Mouse (Mus musculus): ENCODE measurements around the gene Mtfr2.

DNA sequence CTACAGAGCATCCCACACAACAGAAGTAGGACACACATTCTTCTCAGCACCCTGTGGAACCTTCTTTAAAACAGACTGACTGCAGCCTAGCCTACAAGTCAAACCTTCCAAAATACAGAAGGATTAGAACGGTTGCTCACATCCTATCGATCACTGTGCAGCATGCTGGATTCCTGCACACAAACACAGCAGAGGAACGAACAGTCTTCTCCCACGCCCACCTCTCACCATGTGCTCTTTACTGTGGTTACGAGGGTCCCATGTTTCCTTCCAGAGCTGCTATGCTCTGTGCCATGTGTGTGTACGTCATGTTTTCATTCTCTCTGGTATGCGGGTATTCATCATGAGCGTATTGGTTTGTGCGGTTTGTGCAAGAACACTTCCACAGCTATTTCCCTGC is 30.1 kb downstream of the Mtfr2 start:
- TF ChIP-seq POLR2A (IDR thresholded peaks at IDR 0.05; ENCODE audit: low read depth, low read length) = no peak
- no peak for TF ChIP-seq CTCF (conservative IDR thresholded peaks at IDR 0.05; ENCODE audit: insufficient read depth, insufficient read length, low read depth, low read length)

Measured in kidney, adult 2 months (tissue).